Mouse (Mus musculus) forebrain, embryonic 13.5 days (tissue): ENCODE results near the gene Pcyox1. TPM values are rescaled to one million over a fixed set of nuclear protein-coding genes. Genes with fewer than 3 reads are reported as not detected.

Source experiments
- ATAC-seq: fragments of 200-750 bp; cut with Nextera tagmentation; 2 replicates; pipeline ENCODE4 v1.8.0; 2017
- H3K27ac ChIP-seq: fragments of 300-500 bp; sonication (generic); 2 replicates; pipeline ENCODE4 v1.5.1; 2015; ENCODE audit warnings: inconsistent platforms, mild to moderate bottlenecking, moderate library complexity
- H3K27me3 ChIP-seq: fragments of 300-500 bp; sonication (generic); 2 replicates; pipeline ENCODE4 v1.6.1; 2015; ENCODE audit warnings: mild to moderate bottlenecking, inconsistent platforms
- H3K36me3 ChIP-seq: fragments of 300-500 bp; sonication (generic); 2 replicates; pipeline ENCODE4 v1.6.1; 2015; ENCODE audit warnings: mild to moderate bottlenecking, inconsistent platforms; ENCODE audit not compliant: poor library complexity, severe bottlenecking
- H3K4me1 ChIP-seq: fragments of 300-500 bp; sonication (generic); 2 replicates; pipeline ENCODE4 v1.6.1; 2015; ENCODE audit warnings: inconsistent platforms
- H3K4me2 ChIP-seq: fragments of 300-500 bp; sonication (generic); 2 replicates; pipeline ENCODE4 v1.6.1; 2015; ENCODE audit warnings: inconsistent platforms, mild to moderate bottlenecking, moderate library complexity
- H3K4me3 ChIP-seq: fragments of 300-500 bp; sonication (generic); 2 replicates; pipeline ENCODE4 v1.5.1; 2015; ENCODE audit warnings: mild to moderate bottlenecking, inconsistent platforms
- H3K9ac ChIP-seq: fragments of 300-500 bp; sonication (generic); 2 replicates; pipeline ENCODE4 v1.6.1; 2015; ENCODE audit warnings: mild to moderate bottlenecking, inconsistent platforms
- H3K9me3 ChIP-seq: fragments of 300-500 bp; sonication (generic); replicated peaks from 2 replicates; pipeline ENCODE4 v1.6.1; 2016; ENCODE audit warnings: inconsistent platforms
- WGBS: fragments of 180-500 bp; shearing (Covaris S2); methylation state at CpG from one replicate; pipeline ENCODE4 v1.1.7; 2015; 5-methylcytosine and 5-hydroxymethylcytosine counted together
- polyA plus RNA-seq: library from polyadenylated mRNA; unstranded; fragments of >200 nt; fragmentation: Nextera tagmentation; extraction: Ambion mirVana; gene quantifications from 2 replicates; pipeline ENCODE4 v1.2.1, GENCODE M21; 2015

Pcyox1 gene
- polyA plus RNA-seq, 1 experiment from 2014 or later: 97.5 TPM

- WGBS: 90% methylated on average over 6 of the region's 6 CpGs
- no peaks in the 10 kb centered on the region for H3K27me3 ChIP-seq
- no peak overlapping the region for H3K4me3 ChIP-seq
- no peak overlapping the region for H3K9ac ChIP-seq
- no peak overlapping the region for H3K27ac ChIP-seq
- no peak for ATAC-seq
- peaks cover 46% of the 10 kb centered on the region for H3K36me3 ChIP-seq
- peaks cover 25% of the 10 kb centered on the region for H3K4me1 ChIP-seq
- H3K9me3 ChIP-seq: no peaks in the 10 kb centered on the region
- peak overlapping the region; percentile 96; the same call in 1 of the 2 replicates for H3K4me2 ChIP-seq
These were observed 23.4 kb downstream of the Pcyox1 start for GRCm38 (mm10) chr6:86373556-86373955.

DNA sequence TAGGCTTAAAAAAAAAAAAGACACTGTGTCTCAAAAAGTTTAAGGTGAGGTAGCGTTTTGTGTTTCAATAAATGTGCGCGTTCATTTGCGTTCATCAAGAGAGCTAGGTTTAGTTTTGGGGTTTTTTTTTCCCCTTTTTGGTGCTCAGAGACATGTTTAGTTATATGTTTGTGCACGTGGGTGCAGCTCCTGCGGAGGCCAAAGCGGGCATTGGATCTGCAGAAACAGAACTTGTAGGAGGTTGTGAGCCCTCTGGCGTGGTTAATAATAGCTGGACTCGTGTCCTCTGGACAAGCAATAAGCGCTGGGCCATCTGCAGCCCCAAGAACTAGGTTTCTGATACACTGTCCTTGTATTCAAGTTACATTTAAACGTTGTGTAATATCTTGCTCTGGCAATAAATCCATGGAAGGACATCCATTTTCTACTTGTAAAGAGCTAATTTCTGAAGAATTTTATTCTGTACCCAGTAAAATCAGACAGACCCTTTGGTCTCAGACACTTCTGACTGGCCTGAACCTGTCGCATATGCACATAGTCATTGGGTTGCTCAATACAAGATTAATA, 24.9 kb downstream of the Pcyox1 start:
- no peaks in the 10 kb centered on the region for H3K27me3 ChIP-seq
- H3K27ac ChIP-seq: peak overlapping the region; percentile 93; the same call in 1 of the 2 replicates
- peaks cover 40% of the 10 kb centered on the region for H3K36me3 ChIP-seq

GRCm38 (mm10) chr6:86371340-86371911, 25.5 kb downstream of the Pcyox1 start:
- under 1% methylated on average over 50 of the region's 50 CpGs for WGBS
- H3K27ac ChIP-seq: peak overlapping the region; percentile 93
- H3K9ac ChIP-seq: peak overlapping the region; percentile 91

More for the DNA sequence above, 24.9 kb downstream of the Pcyox1 start:
- Histone ChIP-seq H3K4me2 (peak overlapping the region; percentile 96), H3K9me3 (no peaks in the 10 kb centered on the region), H3K4me1 (peaks cover 26% of the 10 kb centered on the region), H3K9ac (peak overlapping the region; percentile 91), H3K4me3 (peak overlapping the region; percentile 96)
- 4% methylated on average over 12 of the region's 12 CpGs for WGBS
- ATAC-seq: no peak

GRCm38 (mm10) chr6:86370764-86371339, 26.1 kb downstream of the Pcyox1 start, which contains the start of gene Snrpg:
TSS of gene Snrpg (plus strand) at chr6:86371304.
- 15% methylated on average over 15 of the region's 15 CpGs for WGBS
- peak; percentile 17 for ATAC-seq
- no peaks in the 10 kb centered on the region for H3K27me3 ChIP-seq
- peak within 1 kb of the TSS; percentile 93 for H3K27ac ChIP-seq
- H3K4me2 ChIP-seq: peak within 1 kb of the TSS; percentile 96
- peak within 1 kb of the TSS; percentile 96 for H3K4me3 ChIP-seq
- peaks cover 38% of the 10 kb centered on the region for H3K4me1 ChIP-seq
- peak within 1 kb of the TSS; percentile 91 for H3K9ac ChIP-seq
- H3K9me3 ChIP-seq: no peaks in the 10 kb centered on the region
- peaks cover 29% of the 10 kb centered on the region for H3K36me3 ChIP-seq

More at GRCm38 (mm10) chr6:86371340-86371911, 25.5 kb downstream of the Pcyox1 start:
- Histone ChIP-seq H3K4me2 (peak overlapping the region; percentile 96), H3K9me3 (no peaks in the 10 kb centered on the region), H3K4me3 (peak overlapping the region; percentile 96), H3K27me3 (no peaks in the 10 kb centered on the region), H3K4me1 (peaks cover 32% of the 10 kb centered on the region), H3K36me3 (peaks cover 35% of the 10 kb centered on the region)
- peak; percentile 97 for ATAC-seq

GRCm38 (mm10) chr6:86370093-86370713, 26.8 kb downstream of the Pcyox1 start:
- H3K4me3 ChIP-seq: peak overlapping the region; percentile 96
- 65% methylated on average over 3 of the region's 3 CpGs for WGBS
- peak overlapping the region; percentile 96 for H3K4me2 ChIP-seq

DNA sequence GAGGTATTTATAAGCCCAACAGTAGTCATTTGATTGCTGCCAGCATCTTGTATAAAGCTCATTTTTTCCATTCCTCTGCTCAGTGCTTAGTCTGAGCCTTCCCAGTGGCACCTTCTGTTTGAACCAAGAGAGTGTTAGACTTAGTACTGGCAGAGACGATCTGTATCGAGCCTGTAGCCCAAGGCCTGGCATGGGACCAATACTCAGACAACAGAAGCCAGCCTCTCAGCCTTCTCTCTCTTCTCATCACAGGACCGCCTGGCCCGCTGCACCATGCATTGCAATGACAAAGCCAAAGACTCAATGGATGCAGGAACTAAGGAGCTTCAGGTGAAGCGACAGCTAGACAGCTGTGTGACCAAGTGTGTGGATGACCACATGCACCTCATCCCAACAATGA, 28.5 kb downstream of the Pcyox1 start:
- H3K4me1 ChIP-seq: peaks cover 40% of the 10 kb centered on the region
- 76% methylated on average over 5 of the region's 5 CpGs for WGBS
- H3K27me3 ChIP-seq: no peaks in the 10 kb centered on the region
- peaks cover 22% of the 10 kb centered on the region for H3K36me3 ChIP-seq
- no peaks in the 10 kb centered on the region for H3K9me3 ChIP-seq
- H3K4me2 ChIP-seq: no peak overlapping the region
- no peak overlapping the region for H3K4me3 ChIP-seq
- no peak for ATAC-seq
- no peak overlapping the region for H3K9ac ChIP-seq
- H3K27ac ChIP-seq: no peak overlapping the region

More at GRCm38 (mm10) chr6:86370093-86370713, 26.8 kb downstream of the Pcyox1 start:
- Histone ChIP-seq H3K36me3 (peaks cover 26% of the 10 kb centered on the region), H3K9ac (peak overlapping the region; percentile 79), H3K9me3 (no peaks in the 10 kb centered on the region), H3K27me3 (no peaks in the 10 kb centered on the region), H3K4me1 (peaks cover 38% of the 10 kb centered on the region), H3K27ac (peak overlapping the region; percentile 93)
- no peak for ATAC-seq

GRCm38 (mm10) chr6:86366853-86367249, 30.1 kb downstream of the Pcyox1 start:
- Histone ChIP-seq H3K4me2 (peak overlapping the region; percentile 91), H3K36me3 (peaks cover 22% of the 10 kb centered on the region), H3K4me3 (peak overlapping the region; percentile 73), H3K27me3 (no peaks in the 10 kb centered on the region), H3K9me3 (no peaks in the 10 kb centered on the region), H3K4me1 (peaks cover 24% of the 10 kb centered on the region), H3K9ac (peak overlapping the region; percentile 85; the same call in 1 of the 2 replicates), H3K27ac (no peak overlapping the region)
- 71% methylated on average over 2 of the region's 2 CpGs for WGBS
- no peak for ATAC-seq

- Histone ChIP-seq H3K27me3 (no peaks in the 10 kb centered on the region), H3K4me1 (peaks cover 24% of the 10 kb centered on the region), H3K36me3 (peaks cover 22% of the 10 kb centered on the region), H3K9ac (peak overlapping the region; percentile 85), H3K4me3 (peak overlapping the region; percentile 73), H3K9me3 (no peaks in the 10 kb centered on the region), H3K27ac (peak overlapping the region; percentile 60), H3K4me2 (peak overlapping the region; percentile 91)
- ATAC-seq: no peak
- WGBS: 37% methylated on average over 25 of the region's 25 CpGs
These were observed 30.7 kb downstream of the Pcyox1 start for GRCm38 (mm10) chr6:86366125-86366852.

DNA sequence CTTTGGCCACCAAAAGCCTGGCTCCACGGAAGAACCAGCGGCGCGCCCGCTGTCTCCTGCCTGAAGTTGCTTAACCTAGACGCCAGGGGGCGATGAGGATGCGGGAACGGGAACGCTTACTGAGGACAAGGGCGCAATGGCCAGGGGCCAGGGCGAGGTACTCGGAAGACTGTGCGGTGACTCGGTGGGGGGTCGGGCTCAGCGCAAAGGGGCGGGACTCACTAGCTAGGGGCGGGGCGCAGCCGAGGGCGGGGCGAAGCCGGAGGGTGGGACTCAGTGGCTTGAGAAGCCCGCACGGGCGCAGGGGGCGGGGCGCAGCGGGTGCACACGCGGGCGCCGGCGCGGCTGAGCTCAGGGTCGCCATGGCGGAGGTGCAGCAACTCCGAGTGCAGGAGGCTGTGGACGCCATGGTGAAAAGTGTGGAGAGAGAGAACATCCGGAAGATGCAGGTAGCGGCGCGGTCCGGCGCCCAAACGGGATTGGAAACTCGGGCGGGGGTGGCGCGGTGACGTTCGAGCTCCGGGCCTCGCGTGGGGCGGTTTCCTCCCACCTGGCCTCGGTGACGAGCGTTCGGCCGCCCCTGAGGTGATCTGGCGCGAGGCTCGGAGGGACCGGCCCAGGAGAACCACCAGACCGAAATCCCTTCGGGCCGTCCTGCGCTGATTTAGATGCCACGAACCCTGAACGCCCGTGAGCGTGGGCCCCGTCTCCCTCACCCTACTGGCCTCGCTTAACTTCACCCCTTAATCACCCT, 31.4 kb downstream of the Pcyox1 start, which contains the start of gene Fam136a:
Gene Fam136a, plus strand, starts transcription at position 276 of the 754 bp plus-strand sequence.
- peak; percentile 91 for ATAC-seq
- H3K4me2 ChIP-seq: peak within 1 kb of the TSS; percentile 91
- H3K36me3 ChIP-seq: peaks cover 22% of the 10 kb centered on the region
- H3K4me3 ChIP-seq: peak within 1 kb of the TSS; percentile 73
- H3K9me3 ChIP-seq: no peaks in the 10 kb centered on the region
- H3K9ac ChIP-seq: peak within 1 kb of the TSS; percentile 85
- H3K27ac ChIP-seq: peak within 1 kb of the TSS; percentile 60
- H3K4me1 ChIP-seq: peaks cover 19% of the 10 kb centered on the region
- WGBS: under 1% methylated on average over 72 of the region's 76 CpGs
- H3K27me3 ChIP-seq: no peaks in the 10 kb centered on the region

DNA sequence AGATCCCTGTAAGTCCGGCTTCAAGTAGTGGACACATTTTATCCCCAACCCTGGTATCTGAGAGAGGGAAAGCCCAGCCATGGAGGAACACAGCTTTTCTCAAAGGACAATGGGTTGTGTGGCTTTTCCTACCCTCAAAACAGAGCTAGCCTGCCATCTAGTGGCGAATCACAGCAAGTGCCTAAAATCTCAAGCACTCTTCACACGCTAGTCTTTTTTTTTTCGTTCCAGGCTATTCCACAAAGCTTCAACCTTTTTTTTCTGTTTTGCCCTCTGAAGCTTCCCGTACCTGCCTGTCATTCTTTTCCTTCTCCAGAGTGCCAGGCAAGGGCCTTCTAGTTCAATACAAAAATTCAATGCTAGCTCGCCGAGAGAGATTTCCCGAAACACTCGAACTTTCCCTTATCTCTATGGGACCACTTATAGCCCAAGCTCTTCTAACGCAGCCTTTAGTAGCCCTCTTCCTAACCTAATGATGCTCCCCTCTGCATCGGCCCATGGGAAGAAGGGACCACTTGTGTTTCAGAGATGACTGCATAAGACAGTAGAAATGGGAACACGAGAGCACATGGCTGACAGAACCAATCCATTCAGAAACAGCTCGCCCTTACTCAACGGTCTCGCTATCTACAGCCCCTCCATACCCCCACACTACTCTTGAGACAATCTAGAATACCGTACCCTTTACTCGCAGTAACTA, 32.4 kb downstream of the Pcyox1 start:
- Histone ChIP-seq H3K27me3 (no peaks in the 10 kb centered on the region), H3K4me3 (peak overlapping the region; percentile 73), H3K9me3 (no peaks in the 10 kb centered on the region), H3K9ac (peak overlapping the region; percentile 85), H3K27ac (peak overlapping the region; percentile 60), H3K4me1 (peaks cover 17% of the 10 kb centered on the region), H3K4me2 (peak overlapping the region; percentile 91), H3K36me3 (peaks cover 21% of the 10 kb centered on the region)
- peak; percentile 54 for ATAC-seq
- 2% methylated on average over 17 of the region's 17 CpGs for WGBS
